Mouse (Mus musculus): ENCODE data around the gene Spry1.

- TF ChIP-seq CTCF (IDR thresholded peaks at IDR 0.05; ENCODE audit: control insufficient read depth, insufficient read depth, low read length) (no peak), POLR2A (IDR thresholded peaks at IDR 0.05; ENCODE audit: borderline replicate concordance, control insufficient read depth, low read depth, low read length) (no peak)
These were observed 2.8 kb upstream of the Spry1 start for GRCm38 (mm10) chr3:37636921-37637320.

Data from bone marrow, adult 2 months (tissue).